Mouse (Mus musculus): ENCODE measurements around the gene Tmem72. TPM values are rescaled to one million over a fixed set of nuclear protein-coding genes. Genes with fewer than 3 reads are reported as not detected.
A peak's percentile ranks its signal among the peaks of the same experiment; 100 is the strongest.

Tmem72 gene
- polyA plus RNA-seq, 1 experiment from 2014 or later, result 0.70 TPM

DNA sequence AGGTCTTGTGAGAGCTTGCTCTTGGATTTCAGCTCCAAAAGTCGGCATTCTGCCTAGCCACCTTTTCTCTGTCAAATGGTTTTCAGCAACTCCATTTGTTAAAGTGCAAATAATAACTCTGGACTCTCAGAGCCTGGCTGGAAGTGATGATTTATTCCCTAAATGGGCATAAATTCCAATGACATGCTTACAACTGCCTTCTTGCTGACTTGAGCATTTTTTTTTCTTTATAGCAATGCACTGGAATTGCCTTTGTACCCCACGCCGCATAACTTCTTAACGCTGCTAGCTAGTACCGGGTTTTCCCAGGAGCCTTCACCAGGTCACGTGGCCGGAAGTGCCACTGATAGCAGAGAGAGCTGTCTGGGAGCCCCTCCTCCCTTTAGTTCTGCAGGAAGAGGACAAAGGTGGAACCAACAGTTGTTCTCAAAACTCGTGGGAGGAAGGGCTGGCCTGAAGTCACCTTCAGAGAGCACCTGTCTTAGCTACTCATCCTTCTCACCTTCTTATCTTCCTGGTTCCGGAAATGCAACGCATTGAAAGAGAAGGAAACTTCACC, 40.3 kb downstream of the Tmem72 start:
- Histone ChIP-seq H3K4me3 (no peak overlapping the region), H3K36me3 (replicated peaks) (no peaks in the 10 kb centered on the region), H3K27ac (no peak overlapping the region), H3K27me3 (replicated peaks) (no peaks in the 10 kb centered on the region), H3K4me1 (peaks cover 25% of the 10 kb centered on the region), H3K9ac (no peak overlapping the region), H3K4me2 (no peak overlapping the region), H3K9me3 (no peaks in the 10 kb centered on the region)
- no peak for ATAC-seq (replicated peaks)
- WGBS, result 82% methylated on average over 10 of the region's 10 CpGs

- H3K36me3 ChIP-seq (replicated peaks), result no peaks in the 10 kb centered on the region
- H3K9ac ChIP-seq, result peak overlapping the region; percentile 56
- H3K9me3 ChIP-seq, result no peaks in the 10 kb centered on the region
- H3K27ac ChIP-seq, result no peak overlapping the region
- H3K4me1 ChIP-seq, result peaks cover 43% of the 10 kb centered on the region
- peak; percentile 21; the same call in 1 of the 2 replicates for ATAC-seq (replicated peaks)
- no peaks in the 10 kb centered on the region for H3K27me3 ChIP-seq (replicated peaks)
- WGBS, result 23% methylated on average over 16 of the region's 16 CpGs
- peak overlapping the region; percentile 59 for H3K4me3 ChIP-seq
- peak overlapping the region; percentile 98 for H3K4me2 ChIP-seq
Measured at GRCm38 (mm10) chr6:116674283-116674886, 42.3 kb downstream of the Tmem72 start.

GRCm38 (mm10) chr6:116673471-116674282, 43.0 kb downstream of the Tmem72 start, which contains the start of gene Rassf4:
Gene Rassf4 (minus strand): TSS chr6:116673952.
- Histone ChIP-seq H3K36me3 (replicated peaks) (no peaks in the 10 kb centered on the region), H3K9ac (peak within 1 kb of the TSS; percentile 56), H3K4me3 (peak within 1 kb of the TSS; percentile 59), H3K4me2 (peak within 1 kb of the TSS; percentile 98), H3K27me3 (replicated peaks) (no peaks in the 10 kb centered on the region), H3K4me1 (peaks cover 43% of the 10 kb centered on the region), H3K27ac (0 out of 2 replicates have a peak within 1 kb of the TSS, but pooled peaks have one; percentile 49), H3K9me3 (no peaks in the 10 kb centered on the region)
- under 1% methylated on average over 44 of the region's 44 CpGs for WGBS
- ATAC-seq (replicated peaks), result peak; percentile 93

GRCm38 (mm10) chr6:116672349-116672748, 44.4 kb downstream of the Tmem72 start:
- Histone ChIP-seq H3K36me3 (replicated peaks) (no peaks in the 10 kb centered on the region), H3K9ac (no peak overlapping the region), H3K9me3 (no peaks in the 10 kb centered on the region), H3K27me3 (replicated peaks) (no peaks in the 10 kb centered on the region), H3K27ac (no peak overlapping the region), H3K4me2 (peak overlapping the region; percentile 98; the same call in 1 of the 2 replicates), H3K4me1 (peaks cover 43% of the 10 kb centered on the region), H3K4me3 (no peak overlapping the region)
- ATAC-seq (replicated peaks), result no peak
- WGBS, result 64% methylated on average over 5 of the region's 5 CpGs

GRCm38 (mm10) chr6:116671768-116672167, 44.9 kb downstream of the Tmem72 start:
- H3K9ac ChIP-seq, result no peak overlapping the region
- H3K4me3 ChIP-seq, result no peak overlapping the region
- 0 out of 2 replicates have a peak overlapping the region, but pooled peaks have one; percentile 4 for H3K4me2 ChIP-seq
- H3K9me3 ChIP-seq, result no peaks in the 10 kb centered on the region
- no peak for ATAC-seq (replicated peaks)
- H3K36me3 ChIP-seq (replicated peaks), result no peaks in the 10 kb centered on the region
- H3K4me1 ChIP-seq, result peaks cover 43% of the 10 kb centered on the region
- H3K27ac ChIP-seq, result no peak overlapping the region
- no peaks in the 10 kb centered on the region for H3K27me3 ChIP-seq (replicated peaks)
- 73% methylated on average over 4 of the region's 4 CpGs for WGBS

- Histone ChIP-seq H3K27ac (peak overlapping the region; percentile 3; the same call in 1 of the 2 replicates), H3K9ac (no peak overlapping the region), H3K27me3 (replicated peaks) (no peaks in the 10 kb centered on the region), H3K4me2 (no peak overlapping the region; the same call in 1 of the 2 replicates), H3K36me3 (replicated peaks) (no peaks in the 10 kb centered on the region), H3K9me3 (no peaks in the 10 kb centered on the region), H3K4me1 (peaks cover 43% of the 10 kb centered on the region), H3K4me3 (no peak overlapping the region)
- ATAC-seq (replicated peaks), result no peak
- WGBS, result 9% methylated on average over 5 of the region's 5 CpGs
Measured at GRCm38 (mm10) chr6:116671031-116671430, 45.7 kb downstream of the Tmem72 start.

GRCm38 (mm10) chr6:116670144-116670543, 46.6 kb downstream of the Tmem72 start:
- Histone ChIP-seq H3K27me3 (replicated peaks) (no peaks in the 10 kb centered on the region), H3K9me3 (no peaks in the 10 kb centered on the region), H3K36me3 (replicated peaks) (no peaks in the 10 kb centered on the region), H3K9ac (no peak overlapping the region), H3K4me3 (no peak overlapping the region), H3K27ac (0 out of 2 replicates have a peak overlapping the region, but pooled peaks have one; percentile 5), H3K4me2 (no peak overlapping the region), H3K4me1 (peaks cover 43% of the 10 kb centered on the region)
- WGBS, result 11% methylated on average over 6 of the region's 6 CpGs
- ATAC-seq (replicated peaks), result no peak

- Histone ChIP-seq H3K4me2 (no peak overlapping the region), H3K36me3 (replicated peaks) (no peaks in the 10 kb centered on the region), H3K9ac (no peak overlapping the region), H3K9me3 (no peaks in the 10 kb centered on the region), H3K4me3 (no peak overlapping the region), H3K27ac (no peak overlapping the region), H3K4me1 (peaks cover 35% of the 10 kb centered on the region), H3K27me3 (replicated peaks) (no peaks in the 10 kb centered on the region)
- ATAC-seq (replicated peaks), result no peak
- WGBS, result 50% methylated on average over 11 of the region's 11 CpGs
Measured at GRCm38 (mm10) chr6:116668682-116669470, 47.8 kb downstream of the Tmem72 start.

GRCm38 (mm10) chr6:116667382-116667781, 49.3 kb downstream of the Tmem72 start:
- Histone ChIP-seq H3K4me1 (peaks cover 23% of the 10 kb centered on the region), H3K4me2 (no peak overlapping the region)

GRCm38 (mm10) chr6:116666892-116667291, 49.8 kb downstream of the Tmem72 start:
- 21% methylated on average over 3 of the region's 3 CpGs for WGBS
- H3K9me3 ChIP-seq, result no peaks in the 10 kb centered on the region
- H3K4me2 ChIP-seq, result no peak overlapping the region
- H3K36me3 ChIP-seq (replicated peaks), result no peaks in the 10 kb centered on the region
- H3K27ac ChIP-seq, result no peak overlapping the region
- peaks cover 21% of the 10 kb centered on the region for H3K4me1 ChIP-seq
- no peak overlapping the region for H3K4me3 ChIP-seq
- no peak for ATAC-seq (replicated peaks)
- H3K27me3 ChIP-seq (replicated peaks), result no peaks in the 10 kb centered on the region
- no peak overlapping the region for H3K9ac ChIP-seq

More at GRCm38 (mm10) chr6:116667382-116667781, 49.3 kb downstream of the Tmem72 start:
- Histone ChIP-seq H3K9ac (no peak overlapping the region), H3K9me3 (no peaks in the 10 kb centered on the region), H3K4me3 (no peak overlapping the region), H3K36me3 (replicated peaks) (no peaks in the 10 kb centered on the region), H3K27me3 (replicated peaks) (no peaks in the 10 kb centered on the region), H3K27ac (no peak overlapping the region)
- WGBS, result 54% methylated on average over 3 of the region's 3 CpGs
- ATAC-seq (replicated peaks), result no peak

- ATAC-seq (replicated peaks), result no peak
- 77% methylated on average over 12 of the region's 12 CpGs for WGBS
- Histone ChIP-seq H3K4me2 (no peak overlapping the region), H3K4me3 (no peak overlapping the region), H3K4me1 (peaks cover 15% of the 10 kb centered on the region), H3K9me3 (no peaks in the 10 kb centered on the region), H3K27me3 (replicated peaks) (no peaks in the 10 kb centered on the region), H3K27ac (no peak overlapping the region), H3K36me3 (replicated peaks) (no peaks in the 10 kb centered on the region), H3K9ac (no peak overlapping the region)
Measured at GRCm38 (mm10) chr6:116666085-116666750, 50.5 kb downstream of the Tmem72 start.
